Mouse (Mus musculus): ENCODE data around the gene Dnah8. TPM values are rescaled to one million over a fixed set of nuclear protein-coding genes. Genes with fewer than 3 reads are reported as not detected.
A peak's percentile ranks its signal among the peaks of the same experiment; 100 is the strongest.

Dnah8 gene
- polyA plus RNA-seq, 1 experiment from 2014 or later, result 0.43 TPM

- Histone ChIP-seq H3K4me1 (replicated peaks; ENCODE audit: insufficient read depth, low read length) (no peaks in the 10 kb centered on the region), H3K27ac (no peak overlapping the region), H3K9ac (ENCODE audit: low read depth, low read length) (no peak overlapping the region), H3K27me3 (ENCODE audit: insufficient read depth, low read length) (no peaks in the 10 kb centered on the region), H3K4me3 (replicated peaks; ENCODE audit: low read depth, low read length) (no peak overlapping the region), H3K4me2 (ENCODE audit: low read length) (no peak overlapping the region), H3K36me3 (ENCODE audit: insufficient read depth, low read length) (no peaks in the 10 kb centered on the region), H3K9me3 (replicated peaks; ENCODE audit: low read length) (no peaks in the 10 kb centered on the region)
- no peak for ATAC-seq (replicated peaks; ENCODE audit: low FRiP score, low read depth)
- TF ChIP-seq CTCF (IDR thresholded peaks at IDR 0.05; ENCODE audit: low read depth), result no peak; the same call in 1 of the 2 replicates
- 96% methylated on average over 2 of the region's 2 CpGs for WGBS
- DNase-seq (ENCODE audit: low spot score), result no peak
Measured at GRCm38 (mm10) chr17:30831170-30831569, 207.0 kb downstream of the Dnah8 start.

GRCm38 (mm10) chr17:30835419-30835818 lies 211.3 kb downstream of the Dnah8 start:
- TF ChIP-seq CTCF (IDR thresholded peaks at IDR 0.05; ENCODE audit: low read depth), result no peak
- DNase-seq (ENCODE audit: low spot score), result no peak
- ATAC-seq (replicated peaks; ENCODE audit: low FRiP score, low read depth), result no peak
- no peaks in the 10 kb centered on the region for H3K4me1 ChIP-seq (replicated peaks; ENCODE audit: insufficient read depth, low read length)
- no peaks in the 10 kb centered on the region for H3K9me3 ChIP-seq (replicated peaks; ENCODE audit: low read length)
- H3K27ac ChIP-seq, result no peak overlapping the region
- 94% methylated on average over 4 of the region's 4 CpGs for WGBS
- no peak overlapping the region for H3K4me3 ChIP-seq (replicated peaks; ENCODE audit: low read depth, low read length)
- no peaks in the 10 kb centered on the region for H3K27me3 ChIP-seq (ENCODE audit: insufficient read depth, low read length)
- H3K9ac ChIP-seq (ENCODE audit: low read depth, low read length), result no peak overlapping the region
- no peak overlapping the region for H3K4me2 ChIP-seq (ENCODE audit: low read length)
- no peaks in the 10 kb centered on the region for H3K36me3 ChIP-seq (ENCODE audit: insufficient read depth, low read length)

GRCm38 (mm10) chr17:30837031-30837430 lies 212.9 kb downstream of the Dnah8 start:
- no peaks in the 10 kb centered on the region for H3K36me3 ChIP-seq (ENCODE audit: insufficient read depth, low read length)
- DNase-seq (ENCODE audit: low spot score) (no peak), ATAC-seq (replicated peaks; ENCODE audit: low FRiP score, low read depth) (no peak)
- H3K4me2 ChIP-seq (ENCODE audit: low read length), result no peak overlapping the region
- H3K4me1 ChIP-seq (replicated peaks; ENCODE audit: insufficient read depth, low read length), result no peaks in the 10 kb centered on the region
- H3K9me3 ChIP-seq (replicated peaks; ENCODE audit: low read length), result no peaks in the 10 kb centered on the region
- no peak overlapping the region for H3K9ac ChIP-seq (ENCODE audit: low read depth, low read length)
- TF ChIP-seq CTCF (IDR thresholded peaks at IDR 0.05; ENCODE audit: low read depth), result no peak
- no peak overlapping the region for H3K4me3 ChIP-seq (replicated peaks; ENCODE audit: low read depth, low read length)
- WGBS, result 57% methylated on average over 1 of the region's 1 CpGs
- no peaks in the 10 kb centered on the region for H3K27me3 ChIP-seq (ENCODE audit: insufficient read depth, low read length)
- H3K27ac ChIP-seq, result no peak overlapping the region

- H3K4me2 ChIP-seq (ENCODE audit: low read length), result no peak overlapping the region
- ATAC-seq (replicated peaks; ENCODE audit: low FRiP score, low read depth), result no peak
- no peak for TF ChIP-seq CTCF (IDR thresholded peaks at IDR 0.05; ENCODE audit: low read depth)
- H3K27me3 ChIP-seq (ENCODE audit: insufficient read depth, low read length), result no peaks in the 10 kb centered on the region
- H3K9me3 ChIP-seq (replicated peaks; ENCODE audit: low read length), result no peaks in the 10 kb centered on the region
- H3K36me3 ChIP-seq (ENCODE audit: insufficient read depth, low read length), result no peaks in the 10 kb centered on the region
- DNase-seq (ENCODE audit: low spot score), result no peak
- 83% methylated on average over 9 of the region's 9 CpGs for WGBS
- H3K4me1 ChIP-seq (replicated peaks; ENCODE audit: insufficient read depth, low read length), result 0 out of 2 replicates have a peak, but pooled peaks cover 4% of the 10 kb centered on the region
- no peak overlapping the region for H3K27ac ChIP-seq
- no peak overlapping the region for H3K9ac ChIP-seq (ENCODE audit: low read depth, low read length)
- no peak overlapping the region for H3K4me3 ChIP-seq (replicated peaks; ENCODE audit: low read depth, low read length)
Measured at GRCm38 (mm10) chr17:30840046-30840445, 215.9 kb downstream of the Dnah8 start.

- H3K27me3 ChIP-seq (ENCODE audit: insufficient read depth, low read length), result no peaks in the 10 kb centered on the region
- DNase-seq (ENCODE audit: low spot score) (no peak), ATAC-seq (replicated peaks; ENCODE audit: low FRiP score, low read depth) (no peak)
- 48% methylated on average over 6 of the region's 6 CpGs for WGBS
- no peak overlapping the region for H3K27ac ChIP-seq
- no peaks in the 10 kb centered on the region for H3K36me3 ChIP-seq (ENCODE audit: insufficient read depth, low read length)
- H3K9ac ChIP-seq (ENCODE audit: low read depth, low read length), result no peak overlapping the region
- TF ChIP-seq CTCF (IDR thresholded peaks at IDR 0.05; ENCODE audit: low read depth), result no peak
- H3K4me2 ChIP-seq (ENCODE audit: low read length), result no peak overlapping the region
- no peak overlapping the region for H3K4me3 ChIP-seq (replicated peaks; ENCODE audit: low read depth, low read length)
- no peaks in the 10 kb centered on the region for H3K9me3 ChIP-seq (replicated peaks; ENCODE audit: low read length)
- 0 out of 2 replicates have a peak, but pooled peaks cover 4% of the 10 kb centered on the region for H3K4me1 ChIP-seq (replicated peaks; ENCODE audit: insufficient read depth, low read length)
Measured at GRCm38 (mm10) chr17:30842312-30842711, 218.2 kb downstream of the Dnah8 start.

- H3K36me3 ChIP-seq (ENCODE audit: insufficient read depth, low read length), result no peaks in the 10 kb centered on the region
- 0 out of 2 replicates have a peak overlapping the region, but pooled peaks have one; percentile 2 for H3K4me2 ChIP-seq (ENCODE audit: low read length)
- H3K27ac ChIP-seq, result no peak overlapping the region
- WGBS, result 25% methylated on average over 9 of the region's 9 CpGs
- TF ChIP-seq CTCF (IDR thresholded peaks at IDR 0.05; ENCODE audit: low read depth), result peak; percentile 69
- H3K9ac ChIP-seq (ENCODE audit: low read depth, low read length), result no peak overlapping the region
- H3K4me3 ChIP-seq (replicated peaks; ENCODE audit: low read depth, low read length), result no peak overlapping the region
- H3K4me1 ChIP-seq (replicated peaks; ENCODE audit: insufficient read depth, low read length), result 0 out of 2 replicates have a peak, but pooled peaks cover 4% of the 10 kb centered on the region
- ATAC-seq (replicated peaks; ENCODE audit: low FRiP score, low read depth) (no peak), DNase-seq (ENCODE audit: low spot score) (peak; percentile 50)
- no peaks in the 10 kb centered on the region for H3K27me3 ChIP-seq (ENCODE audit: insufficient read depth, low read length)
- no peaks in the 10 kb centered on the region for H3K9me3 ChIP-seq (replicated peaks; ENCODE audit: low read length)
Measured at GRCm38 (mm10) chr17:30844321-30844791, 220.2 kb downstream of the Dnah8 start.

GRCm38 (mm10) chr17:30847498-30847897 lies 223.3 kb downstream of the Dnah8 start:
- DNase-seq (ENCODE audit: low spot score), result no peak
- no peak overlapping the region for H3K4me3 ChIP-seq (replicated peaks; ENCODE audit: low read depth, low read length)
- H3K27ac ChIP-seq, result no peak overlapping the region
- no peak for ATAC-seq (replicated peaks; ENCODE audit: low FRiP score, low read depth)
- no peaks in the 10 kb centered on the region for H3K36me3 ChIP-seq (ENCODE audit: insufficient read depth, low read length)
- no peaks in the 10 kb centered on the region for H3K27me3 ChIP-seq (ENCODE audit: insufficient read depth, low read length)
- no peaks in the 10 kb centered on the region for H3K9me3 ChIP-seq (replicated peaks; ENCODE audit: low read length)
- 0 out of 2 replicates have a peak, but pooled peaks cover 4% of the 10 kb centered on the region for H3K4me1 ChIP-seq (replicated peaks; ENCODE audit: insufficient read depth, low read length)
- TF ChIP-seq CTCF (IDR thresholded peaks at IDR 0.05; ENCODE audit: low read depth), result no peak
- no peak overlapping the region for H3K4me2 ChIP-seq (ENCODE audit: low read length)
- 68% methylated on average over 7 of the region's 7 CpGs for WGBS
- no peak overlapping the region for H3K9ac ChIP-seq (ENCODE audit: low read depth, low read length)
